Mouse (Mus musculus) small intestine, adult 2 months (tissue): Measurements from ENCODE around the gene Snd1.

Source experiments
- CTCF ChIP-seq: fragments of 200-500 bp; IDR thresholded peaks from 2 replicates; pipeline ENCODE4 v1.5.1; 2012; ENCODE audit warnings: low read depth, mild to moderate bottlenecking, control low read depth, inconsistent platforms, low read length, moderate library complexity, mixed read lengths; ENCODE audit not compliant: insufficient replicate concordance, insufficient read length; ENCODE audit errors: extremely low read depth
- POLR2A ChIP-seq: fragments of 200-500 bp; IDR thresholded peaks from 2 replicates; pipeline ENCODE4 v1.6.1; 2012; ENCODE audit warnings: low read depth, mild to moderate bottlenecking, control low read depth, inconsistent platforms, low read length, moderate library complexity

GRCm38 (mm10) chr6:28482711-28483315 is 7.9 kb downstream of the Snd1 start:
- TF ChIP-seq CTCF (no peak), POLR2A (no peak)
